Mouse (Mus musculus): ENCODE results near the gene Agk. TPM values are rescaled to one million over a fixed set of nuclear protein-coding genes. Genes with fewer than 3 reads are reported as not detected.

Gene Agk
- polyA plus RNA-seq (2016; fragmentation: Nextera tagmentation; extraction: Ambion mirVana), result 40.6 and 43.3 TPM in 2 replicates

DNA sequence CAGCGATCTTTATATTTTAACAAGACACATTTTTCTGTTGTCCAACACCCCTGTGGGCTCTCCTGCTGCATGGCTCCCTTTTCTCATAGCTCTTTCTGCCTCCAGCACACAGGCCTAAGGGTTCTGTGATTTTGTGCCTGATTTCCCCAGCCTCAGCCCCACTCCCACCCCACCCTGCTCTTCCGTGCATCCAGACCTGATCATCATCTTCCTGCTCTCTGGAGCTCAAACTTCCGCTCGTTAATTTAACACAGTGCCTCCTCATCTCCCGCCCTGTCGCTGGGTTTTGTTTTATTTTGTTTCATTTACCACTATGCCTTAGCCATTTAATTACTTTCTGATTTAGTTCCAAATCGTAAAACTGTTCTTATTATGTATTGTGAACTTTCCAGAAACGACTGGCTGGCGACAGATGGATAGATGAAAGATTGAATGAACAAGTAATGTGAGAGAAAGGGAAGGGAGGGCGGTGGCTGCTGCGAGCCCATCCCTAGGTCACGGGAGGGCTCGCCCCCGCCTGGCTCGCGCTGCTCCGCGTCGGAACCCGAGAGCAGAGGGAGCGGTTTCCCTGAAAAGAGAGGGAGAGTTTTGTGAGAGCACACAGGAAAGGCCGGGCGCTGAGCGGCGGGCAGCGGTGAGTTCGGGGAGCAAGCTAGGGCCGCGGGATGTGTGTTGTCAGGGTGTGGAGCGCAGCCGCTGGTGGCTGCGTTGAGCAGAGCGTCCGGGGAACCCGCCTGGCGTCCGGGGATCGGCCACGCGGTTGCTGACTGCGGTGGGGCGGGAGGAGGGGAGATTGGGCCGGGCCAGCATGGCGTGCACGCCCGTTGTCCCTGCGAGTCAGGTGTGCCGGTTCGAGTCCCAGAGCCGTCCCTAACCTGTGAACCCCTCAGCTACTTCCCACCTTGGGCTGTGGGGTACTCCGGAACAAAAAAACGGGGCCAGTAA lies at the start of gene Agk:
Gene Agk, plus strand, starts transcription at position 276 of the 945 bp plus-strand sequence.
- Histone ChIP-seq H3K9ac (peak within 1 kb of the TSS; percentile 87), H3K9me3 (replicated peaks) (no peaks in the 10 kb centered on the region), H3K4me2 (peak within 1 kb of the TSS; percentile 70), H3K4me3 (peak within 1 kb of the TSS; percentile 81), H3K27ac (ENCODE audit: poor library complexity, severe bottlenecking) (peak within 1 kb of the TSS; percentile 88), H3K4me1 (replicated peaks) (no peaks in the 10 kb centered on the region), H3K36me3 (peaks cover 10% of the 10 kb centered on the region; the same call in 1 of the 2 replicates), H3K27me3 (replicated peaks) (no peaks in the 10 kb centered on the region)
- 3% methylated on average over 52 of the region's 52 CpGs for WGBS
- peak; percentile 92 for ATAC-seq (ENCODE audit: insufficient number of reproducible peaks, low FRiP score)

DNA sequence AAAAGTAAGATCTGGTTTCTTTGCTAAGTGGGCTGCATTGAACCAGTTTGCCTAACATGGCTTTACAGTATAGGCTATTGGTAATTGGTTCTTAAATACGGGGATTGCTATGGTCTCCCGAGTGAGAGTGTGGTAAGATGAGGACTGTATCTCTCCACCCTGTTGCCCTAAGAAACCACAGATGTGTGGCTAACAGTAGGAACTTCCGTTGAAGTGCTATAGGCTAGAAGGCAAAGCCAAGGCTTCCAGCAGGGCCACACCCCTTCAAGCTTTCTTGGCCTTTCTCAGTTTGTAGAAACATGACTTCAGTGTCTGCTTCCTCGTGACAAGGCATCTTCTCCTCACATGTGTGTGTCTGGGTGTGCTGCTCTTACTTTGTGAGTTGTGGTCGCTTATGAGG lies 24.3 kb upstream of the Agk start:
- Histone ChIP-seq H3K9ac (no peak overlapping the region), H3K9me3 (replicated peaks) (no peaks in the 10 kb centered on the region), H3K27ac (ENCODE audit: poor library complexity, severe bottlenecking) (no peak overlapping the region), H3K27me3 (replicated peaks) (no peaks in the 10 kb centered on the region), H3K36me3 (no peaks in the 10 kb centered on the region), H3K4me1 (replicated peaks) (no peaks in the 10 kb centered on the region), H3K4me2 (no peak overlapping the region), H3K4me3 (no peak overlapping the region)
- WGBS, result 60% methylated on average over 5 of the region's 5 CpGs
- ATAC-seq (ENCODE audit: insufficient number of reproducible peaks, low FRiP score), result no peak

- Histone ChIP-seq H3K4me2 (no peak overlapping the region), H3K9ac (no peak overlapping the region), H3K4me1 (replicated peaks) (no peaks in the 10 kb centered on the region), H3K27ac (ENCODE audit: poor library complexity, severe bottlenecking) (no peak overlapping the region), H3K36me3 (no peaks in the 10 kb centered on the region), H3K27me3 (replicated peaks) (no peaks in the 10 kb centered on the region), H3K9me3 (replicated peaks) (no peaks in the 10 kb centered on the region), H3K4me3 (no peak overlapping the region)
- ATAC-seq (ENCODE audit: insufficient number of reproducible peaks, low FRiP score), result no peak
- 12% methylated on average over 6 of the region's 6 CpGs for WGBS
Observed at GRCm38 (mm10) chr6:40303379-40303778, 21.6 kb upstream of the Agk start.

- Histone ChIP-seq H3K36me3 (no peaks in the 10 kb centered on the region), H3K4me1 (replicated peaks) (no peaks in the 10 kb centered on the region), H3K4me3 (no peak overlapping the region), H3K27ac (ENCODE audit: poor library complexity, severe bottlenecking) (no peak overlapping the region), H3K27me3 (replicated peaks) (no peaks in the 10 kb centered on the region), H3K9me3 (replicated peaks) (no peaks in the 10 kb centered on the region), H3K4me2 (no peak overlapping the region), H3K9ac (no peak overlapping the region)
- ATAC-seq (ENCODE audit: insufficient number of reproducible peaks, low FRiP score), result no peak
Observed at GRCm38 (mm10) chr6:40304972-40305371, 20.0 kb upstream of the Agk start.

DNA sequence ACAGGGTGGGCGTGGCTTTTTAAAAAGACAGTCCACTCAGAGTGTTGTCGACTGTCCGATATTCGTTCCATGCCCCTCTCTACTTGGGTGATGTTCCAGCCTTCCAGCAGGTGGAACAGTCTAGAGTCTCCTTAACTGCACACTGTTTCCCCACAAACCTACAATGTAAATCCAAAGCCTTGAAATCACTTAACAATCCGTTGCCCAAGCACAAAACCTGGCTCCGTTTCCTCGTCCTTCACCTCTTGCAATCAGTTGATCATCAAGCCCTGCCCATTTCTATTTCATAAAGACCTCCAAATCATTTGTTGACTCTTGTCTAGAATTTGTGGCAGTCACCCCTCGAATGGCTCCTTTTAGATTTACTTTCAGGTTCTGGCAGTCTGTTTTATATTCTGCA lies 1.4 kb downstream of the Agk start:
- Histone ChIP-seq H3K4me3 (0 out of 2 replicates have a peak overlapping the region, but pooled peaks have one; percentile 4), H3K27ac (ENCODE audit: poor library complexity, severe bottlenecking) (no peak overlapping the region), H3K36me3 (peaks cover 16% of the 10 kb centered on the region), H3K27me3 (replicated peaks) (no peaks in the 10 kb centered on the region), H3K4me2 (peak overlapping the region; percentile 16; the same call in 1 of the 2 replicates), H3K9ac (no peak overlapping the region), H3K4me1 (replicated peaks) (no peaks in the 10 kb centered on the region), H3K9me3 (replicated peaks) (no peaks in the 10 kb centered on the region)
- WGBS, result 86% methylated on average over 8 of the region's 8 CpGs
- ATAC-seq (ENCODE audit: insufficient number of reproducible peaks, low FRiP score), result no peak

DNA sequence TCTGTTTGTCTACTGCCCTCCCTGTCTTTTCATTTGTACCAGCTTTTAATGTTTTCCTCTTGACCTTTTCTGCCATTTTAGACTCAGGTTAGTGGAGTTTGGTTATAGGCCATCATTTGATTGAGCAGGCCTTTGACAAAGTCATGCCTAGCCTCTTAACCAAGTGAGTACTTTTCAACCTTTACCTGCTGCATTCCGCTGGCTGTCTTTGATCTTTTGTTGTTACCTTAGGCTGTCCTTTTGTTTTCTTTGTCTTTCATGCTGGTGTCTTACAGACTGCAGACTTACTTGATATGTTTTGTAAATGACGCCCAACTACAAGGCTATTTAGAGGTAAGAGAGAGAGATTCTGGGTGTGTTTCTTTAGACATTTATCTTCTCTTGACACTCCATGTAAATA lies 8.5 kb downstream of the Agk start:
- no peak overlapping the region for H3K9ac ChIP-seq
- WGBS, result 83% methylated on average over 2 of the region's 2 CpGs
- H3K4me1 ChIP-seq (replicated peaks), result no peaks in the 10 kb centered on the region
- H3K4me3 ChIP-seq, result no peak overlapping the region
- no peaks in the 10 kb centered on the region for H3K9me3 ChIP-seq (replicated peaks)
- H3K4me2 ChIP-seq, result no peak overlapping the region
- ATAC-seq (ENCODE audit: insufficient number of reproducible peaks, low FRiP score), result no peak
- H3K36me3 ChIP-seq, result peaks cover 52% of the 10 kb centered on the region
- H3K27me3 ChIP-seq (replicated peaks), result no peaks in the 10 kb centered on the region
- H3K27ac ChIP-seq (ENCODE audit: poor library complexity, severe bottlenecking), result no peak overlapping the region

- no peak overlapping the region for H3K27ac ChIP-seq (ENCODE audit: poor library complexity, severe bottlenecking)
- H3K9ac ChIP-seq, result no peak overlapping the region
- ATAC-seq (ENCODE audit: insufficient number of reproducible peaks, low FRiP score), result no peak
- no peak overlapping the region for H3K4me3 ChIP-seq
- peaks cover 30% of the 10 kb centered on the region for H3K36me3 ChIP-seq
- 85% methylated on average over 6 of the region's 6 CpGs for WGBS
- H3K4me2 ChIP-seq, result no peak overlapping the region
- no peaks in the 10 kb centered on the region for H3K27me3 ChIP-seq (replicated peaks)
- no peaks in the 10 kb centered on the region for H3K4me1 ChIP-seq (replicated peaks)
- no peaks in the 10 kb centered on the region for H3K9me3 ChIP-seq (replicated peaks)
Observed at GRCm38 (mm10) chr6:40336735-40337731, 12.1 kb downstream of the Agk start.

GRCm38 (mm10) chr6:40346959-40347771 lies 22.2 kb downstream of the Agk start:
- Histone ChIP-seq H3K27ac (ENCODE audit: poor library complexity, severe bottlenecking) (no peak overlapping the region), H3K4me1 (replicated peaks) (peaks cover 3% of the 10 kb centered on the region; the same call in 1 of the 2 replicates), H3K9me3 (replicated peaks) (no peaks in the 10 kb centered on the region), H3K4me3 (no peak overlapping the region), H3K4me2 (no peak overlapping the region), H3K9ac (no peak overlapping the region), H3K36me3 (peaks cover 20% of the 10 kb centered on the region), H3K27me3 (replicated peaks) (no peaks in the 10 kb centered on the region)
- WGBS, result 44% methylated on average over 10 of the region's 10 CpGs
- no peak; the same call in 1 of the 2 replicates for ATAC-seq (ENCODE audit: insufficient number of reproducible peaks, low FRiP score)

DNA sequence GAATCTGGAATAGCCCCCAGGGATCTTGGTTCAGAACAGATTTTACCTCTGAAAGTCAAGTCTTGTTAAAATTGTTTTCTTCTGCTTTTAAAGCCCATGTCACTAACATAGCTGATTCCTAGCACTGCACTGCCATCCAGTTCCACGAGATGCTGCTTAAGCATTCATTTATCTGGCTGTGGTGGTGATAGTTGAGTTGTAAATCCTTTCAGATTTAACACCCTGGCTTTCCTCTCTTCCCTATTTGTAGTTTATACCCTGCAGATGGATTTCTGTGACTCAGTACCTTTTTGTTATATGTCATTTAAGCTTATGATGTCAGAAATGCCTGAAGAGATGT lies 22.8 kb downstream of the Agk start:
- 56% methylated on average over 1 of the region's 1 CpGs for WGBS
- H3K9me3 ChIP-seq (replicated peaks), result no peaks in the 10 kb centered on the region
- H3K27me3 ChIP-seq (replicated peaks), result no peaks in the 10 kb centered on the region
- H3K4me1 ChIP-seq (replicated peaks), result peaks cover 3% of the 10 kb centered on the region; the same call in 1 of the 2 replicates
- no peak overlapping the region for H3K27ac ChIP-seq (ENCODE audit: poor library complexity, severe bottlenecking)
- H3K4me3 ChIP-seq, result no peak overlapping the region
- no peak for ATAC-seq (ENCODE audit: insufficient number of reproducible peaks, low FRiP score)
- H3K4me2 ChIP-seq, result no peak overlapping the region
- H3K36me3 ChIP-seq, result peaks cover 23% of the 10 kb centered on the region
- no peak overlapping the region for H3K9ac ChIP-seq

DNA sequence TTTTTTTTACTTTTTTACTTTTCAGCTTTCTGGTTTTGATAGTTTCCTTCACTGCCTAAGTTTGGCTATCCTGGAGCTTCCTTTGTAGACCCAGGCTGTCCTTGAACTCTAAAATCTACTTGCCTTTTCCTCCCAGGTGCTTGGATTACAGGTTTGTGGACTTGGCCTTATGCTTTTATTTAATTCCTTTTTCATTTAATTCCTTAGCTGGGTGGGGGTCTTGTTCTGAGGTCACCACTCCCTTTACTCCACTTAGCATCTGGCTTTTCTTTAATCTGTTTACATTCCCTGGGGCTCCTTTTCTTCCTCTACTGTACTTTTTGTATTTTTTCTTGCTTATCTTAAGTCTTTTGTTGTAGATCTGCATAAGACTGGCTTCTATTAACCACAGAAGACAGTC lies 25.1 kb downstream of the Agk start:
- Histone ChIP-seq H3K4me2 (no peak overlapping the region), H3K36me3 (peaks cover 32% of the 10 kb centered on the region), H3K4me1 (replicated peaks) (peaks cover 3% of the 10 kb centered on the region; the same call in 1 of the 2 replicates), H3K27me3 (replicated peaks) (no peaks in the 10 kb centered on the region), H3K27ac (ENCODE audit: poor library complexity, severe bottlenecking) (no peak overlapping the region), H3K9me3 (replicated peaks) (no peaks in the 10 kb centered on the region), H3K4me3 (no peak overlapping the region), H3K9ac (no peak overlapping the region)
- ATAC-seq (ENCODE audit: insufficient number of reproducible peaks, low FRiP score), result no peak
